Comparison of ENCODE assay signal across 12 mouse cellular contexts in genomic region chr5:140766566-140766965, GRCm38 (mm10). TPM values are rescaled to one million over a fixed set of nuclear protein-coding genes. Genes with fewer than 3 reads are reported as not detected.
DNase-seq lines count a peak whose midpoint lies in the region; ATAC-seq lines count a peak whose summit lies in the region.
"Had no signal": no experiment of that assay in that cellular context is flagged by ENCODE, and none has a peak within 500 bp of the region (broad histone marks: within the 10 kb centered on the region; RNA-seq: fewer than 3 reads in every experiment).

No protein-coding gene starts in this region.

- no peak overlapping the region for H3K4me2 ChIP-seq in heart, embryonic 12.5 days
- no peak overlapping the region for H3K4me2 ChIP-seq in midbrain, embryonic 12.5 days (replicated peaks)
- H3K4me2 ChIP-seq in midbrain, embryonic 15.5 days, result no peak overlapping the region
- H3K4me2 ChIP-seq: forebrain, embryonic 12.5 days; liver, embryonic 15.5 days had no signal

- peaks cover 11% of the 10 kb centered on the region for H3K36me3 ChIP-seq in heart, embryonic 12.5 days
- H3K36me3 ChIP-seq in midbrain, embryonic 12.5 days, result 0 out of 2 replicates have a peak, but pooled peaks cover under 1% of the 10 kb centered on the region
- no peaks in the 10 kb centered on the region for H3K36me3 ChIP-seq in midbrain, embryonic 15.5 days (replicated peaks)

- H3K27ac ChIP-seq in heart, embryonic 12.5 days (ENCODE audit: poor library complexity, severe bottlenecking), result peak overlapping the region; percentile 99
- H3K27ac ChIP-seq in midbrain, embryonic 12.5 days (replicated peaks), result 0 out of 2 replicates have a peak overlapping the region, but pooled peaks have one; percentile 87
- H3K27ac ChIP-seq in midbrain, embryonic 15.5 days, result no peak overlapping the region

- H3K4me1 ChIP-seq in heart, embryonic 12.5 days (replicated peaks), result peaks cover 55% of the 10 kb centered on the region
- peaks cover 27% of the 10 kb centered on the region for H3K4me1 ChIP-seq in midbrain, embryonic 12.5 days
- peaks cover 22% of the 10 kb centered on the region for H3K4me1 ChIP-seq in midbrain, embryonic 15.5 days

- no peak for DNase-seq in heart, adult 18-20 months
- DNase-seq in kidney, adult 9 months, result peak; percentile 38
- no peak for DNase-seq in kidney, postnatal 10 days
- DNase-seq: cerebellum, adult 2 months; kidney, postnatal 14 days; midbrain, embryonic 14.5 days had no signal

- WGBS in heart, embryonic 12.5 days, result 86% methylated on average over 4 of the region's 4 CpGs
- 92% methylated on average over 4 of the region's 4 CpGs for WGBS in midbrain, embryonic 12.5 days
- 93% methylated on average over 4 of the region's 4 CpGs for WGBS in midbrain, embryonic 15.5 days

- H3K27me3 ChIP-seq in heart, embryonic 12.5 days (replicated peaks), result no peaks in the 10 kb centered on the region
- H3K27me3 ChIP-seq in midbrain, embryonic 12.5 days, result no peaks in the 10 kb centered on the region
- no peaks in the 10 kb centered on the region for H3K27me3 ChIP-seq in midbrain, embryonic 15.5 days (replicated peaks)
- H3K27me3 ChIP-seq: forebrain, embryonic 12.5 days; liver, embryonic 15.5 days had no signal

- H3K4me3 ChIP-seq in heart, embryonic 12.5 days, result no peak overlapping the region
- no peak overlapping the region for H3K4me3 ChIP-seq in midbrain, embryonic 12.5 days
- H3K4me3 ChIP-seq in midbrain, embryonic 15.5 days, result no peak overlapping the region
- H3K4me3 ChIP-seq: forebrain, embryonic 12.5 days; liver, embryonic 15.5 days had no signal

- H3K9me3 ChIP-seq in heart, embryonic 12.5 days (replicated peaks), result no peaks in the 10 kb centered on the region
- H3K9me3 ChIP-seq in midbrain, embryonic 12.5 days, result no peaks in the 10 kb centered on the region
- no peaks in the 10 kb centered on the region for H3K9me3 ChIP-seq in midbrain, embryonic 15.5 days
- H3K9me3 ChIP-seq: forebrain, embryonic 12.5 days; liver, embryonic 15.5 days had no signal

- ATAC-seq in heart, embryonic 12.5 days (ENCODE audit: insufficient number of reproducible peaks, low FRiP score), result no peak
- ATAC-seq in midbrain, embryonic 12.5 days (ENCODE audit: low FRiP score, low read depth), result no peak
- ATAC-seq in midbrain, embryonic 15.5 days (replicated peaks), result no peak
- no peak for ATAC-seq in cerebellum, adult (ENCODE audit: insufficient number of reproducible peaks, low FRiP score, low TSS enrichment)

- no peak overlapping the region for H3K9ac ChIP-seq in heart, embryonic 12.5 days
- H3K9ac ChIP-seq in midbrain, embryonic 12.5 days (replicated peaks), result no peak overlapping the region
- no peak overlapping the region for H3K9ac ChIP-seq in midbrain, embryonic 15.5 days
- H3K9ac ChIP-seq: forebrain, embryonic 12.5 days; liver, embryonic 15.5 days had no signal

RNA-seq across cellular contexts. Expression of gene Amz1, which starts 42.6 kb away (rescaled TPM):
- 0.40 and 0.59 TPM in 2 replicates for polyA plus RNA-seq in heart, embryonic 12.5 days (2016; fragmentation: Nextera tagmentation; extraction: Ambion mirVana)
- total RNA-seq in heart, adult 18-20 months (2021), result under 1 TPM; 0.47 to 0.75 TPM
- polyA plus RNA-seq in midbrain, embryonic 12.5 days (2016; fragmentation: Nextera tagmentation; extraction: Ambion mirVana), result 1.1 and 1.3 TPM in 2 replicates
- polyA plus RNA-seq in midbrain, embryonic 15.5 days (2015; fragmentation: Nextera tagmentation; extraction: Ambion mirVana), result 5.0 and 5.2 TPM in 2 replicates
